In the genomic region with DNA sequence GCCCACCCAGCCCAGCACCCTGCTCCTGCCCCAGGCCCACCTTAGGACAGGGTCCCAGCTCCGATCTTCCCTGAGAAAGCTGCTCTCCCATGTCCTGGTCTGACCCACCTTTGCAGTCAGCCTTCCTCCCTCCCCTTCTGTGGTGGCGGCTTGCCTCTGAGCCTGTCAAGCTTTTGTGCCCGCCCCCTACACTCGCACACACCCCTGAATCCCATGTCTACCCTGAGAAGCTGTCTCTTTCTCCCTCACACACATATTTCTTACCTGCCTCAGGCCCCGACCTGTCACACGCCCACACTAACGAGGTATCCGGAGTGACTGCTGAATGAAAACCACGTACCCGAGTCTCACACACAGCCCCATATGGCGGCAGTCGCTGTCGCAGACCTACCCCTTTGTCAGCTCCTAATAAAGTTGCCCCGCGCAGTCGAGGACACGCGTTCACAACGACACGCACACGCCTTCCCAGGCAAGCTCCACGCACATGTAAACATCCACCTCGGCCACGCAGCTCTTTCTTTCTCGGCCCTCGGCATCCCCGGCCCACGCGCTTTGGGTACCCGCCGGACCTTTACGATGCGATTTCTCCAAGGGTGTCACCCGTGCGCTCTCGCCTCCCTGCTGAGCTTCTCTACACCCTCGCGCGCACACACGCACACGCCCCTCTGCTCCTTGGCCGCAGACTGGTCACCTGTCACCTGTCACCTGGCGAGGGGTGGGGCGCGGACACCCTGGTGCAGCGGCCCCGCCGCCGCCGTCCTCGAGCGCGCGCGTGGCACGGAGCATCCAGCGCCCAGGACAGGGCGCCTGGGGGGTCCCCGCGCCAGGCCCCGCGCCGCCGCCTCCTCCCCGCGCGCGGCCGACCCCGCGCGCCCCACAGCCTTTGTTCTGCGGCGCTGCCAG, we compare ENCODE assay signal across 8 mouse cellular contexts. TPM values are rescaled to one million over a fixed set of nuclear protein-coding genes. Genes with fewer than 3 reads are reported as not detected.
DNase-seq lines count a peak whose midpoint lies in the region; ATAC-seq and TF ChIP-seq lines count a peak whose summit lies in the region.

No protein-coding gene starts in this region.

- no peaks in the 10 kb centered on the region; the same call in 1 of the 2 replicates for H3K9me3 ChIP-seq in hindbrain, embryonic 11.5 days (ENCODE audit: control insufficient read depth, low read length)
- H3K9me3 ChIP-seq in liver, embryonic 14.5 days (ENCODE audit: control insufficient read depth, low read length), result no peaks in the 10 kb centered on the region

- H3K79me3 ChIP-seq in C2C12 (ENCODE audit: low read depth), result no peaks in the 10 kb centered on the region

- no peak for TF ChIP-seq POLR2A in cortical plate, adult 2 months (IDR thresholded peaks at IDR 0.05; ENCODE audit: extremely low read depth, insufficient read depth, low read length)

- no peak for TF ChIP-seq CTCF in gastrocnemius, adult 2 months (IDR thresholded peaks at IDR 0.05)
- no peak for TF ChIP-seq CTCF in C2C12 (IDR thresholded peaks at IDR 0.05; ENCODE audit: control insufficient read depth, insufficient read depth, insufficient read length)
- no peak for TF ChIP-seq CTCF in cortical plate, adult 2 months (IDR thresholded peaks at IDR 0.05; ENCODE audit: extremely low read depth, insufficient read depth, low read length)
- no peak for TF ChIP-seq CTCF in liver, embryonic 14.5 days (IDR thresholded peaks at IDR 0.05; ENCODE audit: low read depth)

- H3K4me2 ChIP-seq in hindbrain, embryonic 11.5 days (replicated peaks; ENCODE audit: low read depth, low read length), result peak overlapping the region; percentile 96
- H3K4me2 ChIP-seq in liver, embryonic 14.5 days (ENCODE audit: low read depth), result peak overlapping the region; percentile 64

- no peak for TF ChIP-seq EP300 in liver, embryonic 14.5 days (IDR thresholded peaks at IDR 0.05; ENCODE audit: low read depth)

- intact Hi-C loops in gastrocnemius, adult 2 months (cut with DNase I), result no loop called here

- peaks cover 3% of the 10 kb centered on the region; the same call in 1 of the 2 replicates for H3K4me1 ChIP-seq in cortical plate, adult 2 months (ENCODE audit: control insufficient read depth, insufficient read depth, low read length)
- no peaks in the 10 kb centered on the region for H3K4me1 ChIP-seq in hindbrain, embryonic 11.5 days (replicated peaks; ENCODE audit: control insufficient read depth, insufficient read depth, low read length)
- no peaks in the 10 kb centered on the region for H3K4me1 ChIP-seq in liver, embryonic 14.5 days (replicated peaks; ENCODE audit: control insufficient read depth in 2 of 2, insufficient read depth in 2 of 2, low read length in 1 of 2)

- peak overlapping the region; percentile 41 for H3ac ChIP-seq in C2C12 (ENCODE audit: control insufficient read depth, insufficient read length, low read depth)

- peak; percentile 53 for ATAC-seq in hindbrain, embryonic 11.5 days (ENCODE audit: low FRiP score)
- no peak for ATAC-seq in liver, embryonic 14.5 days (ENCODE audit: insufficient read depth)

- H3K27me3 ChIP-seq in C2C12 (ENCODE audit: control insufficient read depth, insufficient read depth, insufficient read length), result peaks cover 16% of the 10 kb centered on the region
- peaks cover 4% of the 10 kb centered on the region; the same call in 1 of the 2 replicates for H3K27me3 ChIP-seq in hindbrain, embryonic 11.5 days (ENCODE audit: control insufficient read depth, insufficient read depth, low read length)
- peaks cover 42% of the 10 kb centered on the region for H3K27me3 ChIP-seq in liver, embryonic 14.5 days (ENCODE audit: control insufficient read depth, insufficient read depth, low read length)

- H3K27ac ChIP-seq in gastrocnemius, adult 2 months, result peak overlapping the region; percentile 62; the same call in 1 of the 2 replicates
- no peak overlapping the region; the same call in 1 of the 2 replicates for H3K27ac ChIP-seq in cortical plate, adult 2 months (ENCODE audit: insufficient read depth, low read length)
- peak overlapping the region; percentile 85 for H3K27ac ChIP-seq in hindbrain, embryonic 11.5 days (ENCODE audit: low read depth, low read length)
- H3K27ac ChIP-seq in liver, embryonic 14.5 days, result no peak overlapping the region

- peak overlapping the region; percentile 83 for H3K4me3 ChIP-seq in gastrocnemius, adult 2 months
- H3K4me3 ChIP-seq in C2C12 (ENCODE audit: insufficient read depth, poor library complexity, severe bottlenecking), result peak overlapping the region; percentile 6
- H3K4me3 ChIP-seq in cortical plate, adult 2 months (ENCODE audit: insufficient read depth, low read length), result peak overlapping the region; percentile 84
- peak overlapping the region; percentile 87 for H3K4me3 ChIP-seq in hindbrain, embryonic 11.5 days (ENCODE audit: low read depth, low read length)
- peak overlapping the region; percentile 42 to 45; a peak in 3 of 4 replicates for H3K4me3 ChIP-seq in liver, embryonic 14.5 days (ENCODE audit: insufficient read depth in 1 of 2, low read depth in 2 of 2, low read length in 2 of 2)

- H3K79me2 ChIP-seq in C2C12 (ENCODE audit: control insufficient read depth, insufficient read depth), result no peaks in the 10 kb centered on the region

- H3K9ac ChIP-seq in hindbrain, embryonic 11.5 days (ENCODE audit: low read depth, low read length), result peak overlapping the region; percentile 92
- no peak overlapping the region for H3K9ac ChIP-seq in liver, embryonic 14.5 days (replicated peaks)

- 5% methylated on average over 43 of the region's 74 CpGs for WGBS in hindbrain, embryonic 11.5 days
- 6% methylated on average over 69 of the region's 74 CpGs for WGBS in liver, embryonic 14.5 days (ENCODE audit: insufficient replicate concordance)

- H3K36me3 ChIP-seq in C2C12 (ENCODE audit: control insufficient read depth, insufficient read depth), result no peaks in the 10 kb centered on the region
- H3K36me3 ChIP-seq in hindbrain, embryonic 11.5 days (ENCODE audit: control insufficient read depth, insufficient read depth, low read length), result no peaks in the 10 kb centered on the region
- no peaks in the 10 kb centered on the region for H3K36me3 ChIP-seq in liver, embryonic 14.5 days (replicated peaks; ENCODE audit: control insufficient read depth, insufficient read depth, low read depth)

- DNase-seq in gastrocnemius, adult 2 months, result peak; percentile 44
- no peak for DNase-seq in gastrocnemius, postnatal 25 days
- peak; percentile 60 for DNase-seq in hindbrain, embryonic 11.5 days (ENCODE audit: low spot score)
- DNase-seq in liver, embryonic 14.5 days (ENCODE audit: low read depth in 3 of 3, low spot score in 3 of 3), result no peak
- DNase-seq in right cerebral cortex, adult 2 months (ENCODE audit: low spot score in 2 of 2), result peak; percentile 42 to 54
- DNase-seq in gastrocnemius, adult 18-20 months (ENCODE audit: low spot score), result no peak

TF ChIP-seq in C2C12, 6 proteins besides CTCF, POLR2A, EP300 and RAD21:
- TF ChIP-seq MAX (IDR thresholded peaks at IDR 0.05) (no peak), MYOD1 (IDR thresholded peaks at IDR 0.05; ENCODE audit: control insufficient read depth, insufficient read length, low read depth) (no peak), MYOG (IDR thresholded peaks at IDR 0.05; ENCODE audit: control insufficient read depth, extremely low read depth, insufficient read length) (no peak), CEBPB (IDR thresholded peaks at IDR 0.05; ENCODE audit: low read depth) (no peak), FOSL1 (IDR thresholded peaks at IDR 0.05; ENCODE audit: insufficient read depth, low read length, poor library complexity, severe bottlenecking) (no peak), USF1 (IDR thresholded peaks at IDR 0.05; ENCODE audit: low read depth) (no peak)

RNA-seq across cellular contexts. Expression of gene Podxl2, which starts 0.6 kb away (rescaled TPM):
- total RNA-seq in gastrocnemius, adult 2 months (2021), result 10 to 100 TPM; 48.5 to 55.1 TPM
- total RNA-seq in gastrocnemius, postnatal 25 days (2021), result 10 to 100 TPM; 49.4 to 53.0 TPM
- 2.8 TPM for polyA plus RNA-seq in C2C12 (2012; fragmentation: generic; extraction: Trizol)
- polyA plus RNA-seq in cortical plate, adult 2 months (2012; rRNA removed), result 381 and 408 TPM in 2 replicates
- polyA plus RNA-seq in hindbrain, embryonic 11.5 days (2014; fragmentation: Nextera tagmentation; extraction: Ambion mirVana), result 151 and 156 TPM in 2 replicates
- polyA plus RNA-seq in liver, embryonic 14.5 days (2012; rRNA removed), result 1.9 and 3.1 TPM in 2 replicates
- 0.59 and 1.2 TPM in 2 replicates for polyA plus RNA-seq in liver, embryonic 14.5 days (2014; fragmentation: Nextera tagmentation; extraction: Ambion mirVana)
- 10 to 100 TPM; 63.1 to 63.5 TPM for total RNA-seq in gastrocnemius, adult 18-20 months (2021)

RNA-seq across cellular contexts. Expression of gene Mcm2, which starts 24.4 kb away (rescaled TPM):
- 1 to 10 TPM; 6.6 to 7.5 TPM for total RNA-seq in gastrocnemius, adult 2 months (2021)
- 1 to 10 TPM; 4.6 to 6.5 TPM for total RNA-seq in gastrocnemius, postnatal 25 days (2021)
- 126 TPM for polyA plus RNA-seq in C2C12 (2012; fragmentation: generic; extraction: Trizol)
- 4.4 TPM in 2 replicates for polyA plus RNA-seq in cortical plate, adult 2 months (2012; rRNA removed)
- 146 and 191 TPM in 2 replicates for polyA plus RNA-seq in hindbrain, embryonic 11.5 days (2014; fragmentation: Nextera tagmentation; extraction: Ambion mirVana)
- 99.2 and 113 TPM in 2 replicates for polyA plus RNA-seq in liver, embryonic 14.5 days (2012; rRNA removed)
- 142 and 167 TPM in 2 replicates for polyA plus RNA-seq in liver, embryonic 14.5 days (2014; fragmentation: Nextera tagmentation; extraction: Ambion mirVana)
- total RNA-seq in gastrocnemius, adult 18-20 months (2021), result 1 to 10 TPM; 6.1 to 6.4 TPM

RNA-seq across cellular contexts. Expression of gene Tpra1, which starts 27.8 kb away (rescaled TPM):
- total RNA-seq in gastrocnemius, adult 2 months (2021), result 10 to 100 TPM; 25.5 to 26.1 TPM
- total RNA-seq in gastrocnemius, postnatal 25 days (2021), result 10 to 100 TPM; 23.4 to 46.4 TPM
- polyA plus RNA-seq in C2C12 (2012; fragmentation: generic; extraction: Trizol), result 29.1 TPM
- polyA plus RNA-seq in cortical plate, adult 2 months (2012; rRNA removed), result 98.9 and 105 TPM in 2 replicates
- 40.1 and 45.4 TPM in 2 replicates for polyA plus RNA-seq in hindbrain, embryonic 11.5 days (2014; fragmentation: Nextera tagmentation; extraction: Ambion mirVana)
- polyA plus RNA-seq in liver, embryonic 14.5 days (2012; rRNA removed), result 52.2 and 61.5 TPM in 2 replicates
- 25.6 and 32.9 TPM in 2 replicates for polyA plus RNA-seq in liver, embryonic 14.5 days (2014; fragmentation: Nextera tagmentation; extraction: Ambion mirVana)
- 10 to 100 TPM; 17.9 to 27.9 TPM for total RNA-seq in gastrocnemius, adult 18-20 months (2021)

RNA-seq across cellular contexts. Expression of gene Abtb1, which starts 32.4 kb away (rescaled TPM):
- 10 to 100 TPM; 16.9 to 22.7 TPM for total RNA-seq in gastrocnemius, adult 2 months (2021)
- total RNA-seq in gastrocnemius, postnatal 25 days (2021), result 10 to 100 TPM; 14.4 to 17.3 TPM
- 6.7 TPM for polyA plus RNA-seq in C2C12 (2012; fragmentation: generic; extraction: Trizol)
- polyA plus RNA-seq in cortical plate, adult 2 months (2012; rRNA removed), result 88.0 and 90.6 TPM in 2 replicates
- polyA plus RNA-seq in hindbrain, embryonic 11.5 days (2014; fragmentation: Nextera tagmentation; extraction: Ambion mirVana), result 16.1 and 18.4 TPM in 2 replicates
- polyA plus RNA-seq in liver, embryonic 14.5 days (2012; rRNA removed), result 43.1 and 47.5 TPM in 2 replicates
- 39.0 and 44.9 TPM in 2 replicates for polyA plus RNA-seq in liver, embryonic 14.5 days (2014; fragmentation: Nextera tagmentation; extraction: Ambion mirVana)
- 10 to 100 TPM; 20.6 to 23.2 TPM for total RNA-seq in gastrocnemius, adult 18-20 months (2021)

Comparison
In these comparisons a context has a peak if more than half of its experiments do, and no peak if none do; other contexts are left out.
1. DNase-seq: peak in gastrocnemius, adult 2 months (single experiment), hindbrain, embryonic 11.5 days (single experiment) and right cerebral cortex, adult 2 months (2 of 2); none in gastrocnemius, postnatal 25 days (single experiment), liver, embryonic 14.5 days (0 of 3) and gastrocnemius, adult 18-20 months (single experiment).
2. H3K27ac ChIP-seq: peak in gastrocnemius, adult 2 months (single experiment) and hindbrain, embryonic 11.5 days (single experiment); none in cortical plate, adult 2 months (single experiment) and liver, embryonic 14.5 days (single experiment).
3. H3K4me3 ChIP-seq: peak in every context shown above with its lines; median percentile 87 in hindbrain, embryonic 11.5 days; 84 in cortical plate, adult 2 months; 83 in gastrocnemius, adult 2 months; 44 in liver, embryonic 14.5 days; 6 in C2C12.
4. RNA of gene Podxl2, which starts 0.6 kb away (polyA plus RNA-seq): 381 to 408 TPM in cortical plate, adult 2 months and 151 to 156 TPM in hindbrain, embryonic 11.5 days; 2.8 TPM in C2C12 (single experiment) and 0.59 to 3.1 TPM in liver, embryonic 14.5 days; every median in the first group is over 10 times any median in the second.
5. RNA of gene Mcm2, which starts 24.4 kb away (polyA plus RNA-seq): 146 to 191 TPM in hindbrain, embryonic 11.5 days, 99.2 to 167 TPM in liver, embryonic 14.5 days and 126 TPM in C2C12 (single experiment); 4.4 TPM in cortical plate, adult 2 months; every median in the first group is over 10 times any median in the second.